Mouse (Mus musculus): ENCODE measurements around the gene Snx30.
A peak's percentile ranks its signal among the peaks of the same experiment; 100 is the strongest.

Gene Snx30

DNA sequence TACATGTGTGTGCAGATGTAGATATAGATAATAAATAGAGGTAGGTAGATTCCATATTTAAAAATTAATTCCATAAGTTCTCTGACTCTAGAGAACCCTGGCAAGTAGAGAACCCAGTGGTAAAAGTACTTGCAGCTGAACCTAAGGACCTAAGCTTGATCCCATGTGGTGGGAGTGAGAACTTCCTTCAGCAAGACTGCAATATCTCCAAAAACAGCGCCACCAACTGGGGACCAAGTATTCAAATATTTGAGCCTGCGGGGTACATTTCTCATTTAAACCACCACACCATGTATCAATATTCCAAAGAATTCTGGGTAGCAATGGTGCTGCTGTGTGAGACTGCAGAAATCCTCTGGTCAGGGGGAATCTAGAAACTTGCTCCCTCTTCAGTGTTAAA is 11.5 kb upstream of the Snx30 start:
- no peak for DNase-seq (ENCODE audit: low spot score in 2 of 2)

DNA sequence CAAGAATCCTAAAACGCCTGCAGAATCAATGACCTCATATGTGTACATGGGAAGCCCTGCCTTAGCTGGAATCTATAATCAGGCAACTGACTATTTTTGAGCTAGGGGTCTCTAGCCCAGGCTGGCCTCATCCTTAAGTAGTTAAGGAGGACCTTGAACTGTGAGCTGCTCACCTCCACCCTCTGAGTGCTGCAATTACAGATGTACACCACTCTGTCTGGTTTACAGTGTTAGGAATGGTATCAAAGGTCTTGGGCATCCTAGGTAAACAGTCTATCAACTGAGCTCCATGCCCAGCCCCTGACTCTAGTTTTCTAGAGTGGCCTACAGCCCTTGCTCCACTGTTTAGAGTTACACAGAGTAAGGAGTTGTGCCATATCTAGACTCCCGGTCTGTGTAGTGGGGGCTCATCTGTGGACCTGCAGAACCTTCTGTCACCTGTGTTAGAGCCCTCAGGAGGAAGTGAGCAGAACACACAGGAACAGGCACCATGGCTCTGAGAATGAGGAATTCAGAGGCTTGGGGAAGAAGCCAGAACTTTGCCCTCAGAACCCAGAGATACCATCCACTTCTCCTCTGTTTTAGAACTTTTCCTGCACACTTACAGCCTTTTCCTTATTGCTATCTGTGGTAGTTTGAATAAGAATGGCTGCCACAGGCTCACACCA is 9.7 kb upstream of the Snx30 start:
- DNase-seq (ENCODE audit: low spot score in 2 of 2) = no peak

DNA sequence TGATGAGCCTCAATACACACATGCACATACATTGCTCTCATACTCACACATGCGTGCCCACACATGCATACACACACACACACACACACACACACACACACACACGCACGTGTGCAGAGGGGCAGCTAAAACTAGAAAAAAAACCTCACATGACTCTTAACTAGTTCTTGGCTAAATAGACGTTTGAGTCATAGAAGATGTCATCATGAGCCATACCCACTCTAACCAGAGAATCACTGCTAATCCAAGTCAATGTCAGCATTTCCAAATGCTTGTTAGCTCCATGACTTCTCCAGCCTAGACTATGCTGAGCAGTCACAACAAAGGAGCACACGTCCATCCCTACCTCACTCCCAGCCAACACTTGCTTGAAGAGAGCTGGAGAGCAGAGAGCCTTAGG is 5.5 kb upstream of the Snx30 start:
- no peak for DNase-seq (ENCODE audit: low spot score in 2 of 2)

DNA sequence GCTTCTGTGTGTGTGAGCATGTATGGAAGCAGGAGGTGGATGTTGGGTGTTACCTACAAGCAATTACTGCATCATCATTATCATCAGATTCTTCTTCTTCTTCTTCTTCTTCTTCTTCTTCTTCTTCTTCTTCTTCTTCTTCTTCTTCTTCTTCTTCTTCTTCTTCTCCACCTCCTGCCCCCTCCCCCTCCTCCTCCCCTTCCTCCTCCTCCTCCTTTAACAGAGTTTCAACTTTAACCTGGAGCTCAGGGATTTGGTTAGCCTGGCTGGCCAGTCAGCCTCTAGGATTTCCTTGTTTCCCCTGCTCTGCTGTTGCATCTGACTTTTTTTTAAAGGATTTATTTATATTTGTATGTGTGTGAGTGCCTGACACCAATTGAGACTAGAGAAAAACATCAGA is 4.2 kb upstream of the Snx30 start, which contains the start of gene Inip:
Gene Inip (minus strand): TSS at position 101 of the 400 bp plus-strand sequence.
- no peak for DNase-seq (ENCODE audit: low spot score in 2 of 2)

DNA sequence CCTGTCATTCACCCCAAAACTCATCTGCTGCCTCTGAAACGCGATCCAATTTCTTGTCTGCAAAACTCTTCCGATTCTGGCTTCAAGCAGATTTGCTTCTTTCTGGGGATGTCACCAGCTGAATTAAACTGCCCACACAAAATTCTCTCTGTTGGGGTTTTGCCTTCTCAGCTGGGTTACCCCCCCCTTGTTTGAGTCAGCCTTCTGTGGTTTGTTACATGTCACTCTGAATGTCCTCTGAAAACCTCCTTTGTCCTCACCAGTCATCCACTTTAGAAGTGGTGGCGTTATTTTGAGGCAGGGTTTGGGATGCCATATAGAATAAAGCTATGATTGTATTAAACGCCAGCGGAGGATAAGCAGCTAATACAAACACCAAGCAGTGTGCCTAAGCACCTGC is 3.5 kb upstream of the Snx30 start:
- peak in 1 of 2 experiments; percentile 31 for DNase-seq (ENCODE audit: low spot score in 2 of 2)

DNA sequence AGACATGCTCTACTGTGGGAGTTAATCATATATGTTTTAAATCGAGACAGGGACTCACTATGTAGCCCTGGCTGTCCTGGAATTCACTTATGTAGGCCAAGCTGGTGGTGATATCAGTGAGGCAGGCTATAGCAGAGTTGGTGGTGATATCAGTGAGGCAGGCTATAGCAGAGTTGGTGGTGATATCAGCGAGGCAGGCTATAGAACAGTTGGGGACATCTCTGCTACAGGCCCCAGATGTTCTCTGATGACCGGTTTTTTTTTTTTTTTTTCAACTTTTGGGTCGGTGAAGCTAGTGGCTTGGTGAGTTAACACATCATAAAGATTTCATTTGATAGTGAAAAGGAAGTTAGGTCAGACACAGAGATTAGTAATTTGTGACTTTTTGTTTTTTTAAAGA is 2.8 kb upstream of the Snx30 start:
- DNase-seq (ENCODE audit: low spot score in 2 of 2) = no peak

DNA sequence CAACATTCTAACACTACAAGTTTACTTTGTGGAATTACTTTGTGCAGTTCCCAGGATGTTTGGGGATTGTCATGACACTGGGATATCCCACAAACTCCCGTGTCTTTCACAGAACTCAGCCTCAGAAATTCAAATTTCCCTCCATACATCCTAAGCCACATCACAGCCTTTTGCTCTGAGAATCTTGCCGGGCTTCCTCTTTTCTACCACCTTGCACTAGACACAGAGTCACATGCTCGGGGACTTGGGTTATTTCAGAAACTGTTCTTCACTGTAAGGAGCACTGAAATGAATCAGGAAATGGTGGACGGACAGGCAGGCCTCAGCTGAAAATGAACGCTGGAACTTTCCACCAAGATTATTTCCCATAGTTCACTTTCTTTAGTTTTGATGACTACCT is 2.3 kb upstream of the Snx30 start:
- DNase-seq (ENCODE audit: low spot score in 2 of 2) = peak; percentile 30 to 77

DNA sequence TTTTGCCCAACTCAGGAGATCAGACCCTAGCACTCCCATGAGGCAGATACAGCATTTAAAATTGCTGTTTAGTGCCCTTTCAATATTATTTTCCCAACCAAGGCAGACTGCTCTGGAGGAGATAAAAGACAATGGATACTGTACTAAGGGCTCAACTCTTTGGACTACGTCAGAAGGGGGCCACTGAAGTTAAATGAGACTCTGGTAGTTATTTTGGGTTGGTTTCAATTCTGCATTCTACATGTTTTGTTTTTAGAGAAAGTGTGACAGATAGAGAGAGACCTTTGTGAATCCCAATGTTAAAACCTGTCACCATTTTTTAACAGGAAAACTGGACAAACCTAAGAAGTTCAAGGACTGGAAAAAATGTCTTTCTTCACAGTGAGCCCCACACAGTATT is 886 bp upstream of the Snx30 start:
- DNase-seq (ENCODE audit: low spot score in 2 of 2) = peak in 1 of 2 experiments; percentile 35

DNA sequence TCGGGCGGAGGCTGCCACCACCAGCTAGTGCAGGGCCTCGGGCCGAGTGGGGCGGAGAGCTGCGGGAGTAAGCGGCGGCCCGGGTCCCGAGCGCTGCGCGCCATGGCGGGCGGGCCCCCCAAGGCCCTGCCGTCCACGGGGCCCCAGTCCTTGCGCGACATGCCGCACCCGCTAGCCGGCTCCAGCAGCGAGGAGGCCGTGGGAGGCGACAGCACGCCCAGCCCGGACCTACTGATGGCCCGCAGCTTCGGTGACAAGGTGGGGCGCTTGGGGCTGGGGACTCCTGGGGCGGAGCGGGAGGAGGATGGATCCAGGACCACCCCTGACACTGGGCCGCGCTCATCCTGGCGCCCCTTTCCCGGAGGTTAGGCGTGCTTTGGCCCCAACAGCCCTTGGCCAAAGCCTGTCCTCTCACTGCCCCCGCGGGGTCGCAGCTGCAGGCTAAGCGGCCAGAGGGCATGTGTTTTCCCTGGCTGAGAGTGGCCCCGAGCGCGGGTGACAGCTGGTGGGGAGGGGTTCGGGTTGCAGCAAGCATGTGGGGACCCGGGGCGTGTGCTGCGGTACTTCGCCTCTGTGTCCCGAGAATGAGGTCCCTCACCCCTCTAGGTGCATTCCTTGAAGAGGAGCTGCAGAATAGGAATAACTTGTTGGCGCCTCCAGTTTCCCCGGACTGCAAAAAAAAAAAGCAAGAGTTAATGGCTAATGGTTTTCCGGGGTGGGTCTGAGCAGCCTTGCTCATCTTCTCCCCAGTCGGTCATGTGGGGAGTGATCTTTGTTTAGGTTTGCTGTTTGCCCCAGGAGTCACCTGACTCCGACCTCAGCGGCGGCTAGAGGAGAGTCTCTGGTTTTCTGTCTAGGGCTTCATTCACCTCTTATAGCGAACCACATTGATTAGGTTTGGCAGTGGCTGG is 583 bp downstream of the Snx30 start:
- DNase-seq (ENCODE audit: low spot score in 2 of 2) = peak; percentile 72 to 83

DNA sequence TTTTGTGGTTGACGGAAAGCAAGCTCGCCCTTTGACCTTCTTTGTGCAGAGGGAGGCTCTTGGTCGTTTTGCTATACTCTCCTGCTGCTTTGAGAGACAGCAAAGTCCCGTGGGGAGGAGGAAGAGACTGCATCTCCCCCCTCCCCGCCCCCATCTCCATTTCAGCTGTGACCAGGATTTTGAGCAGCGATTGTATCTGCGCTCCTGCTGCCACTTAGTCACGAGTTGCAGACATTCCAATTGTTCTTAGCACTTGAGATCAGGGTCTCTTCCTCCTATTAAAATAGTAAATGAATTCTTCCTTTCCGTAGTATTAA is 1.2 kb downstream of the Snx30 start:
- DNase-seq (ENCODE audit: low spot score in 2 of 2) = no peak

DNA sequence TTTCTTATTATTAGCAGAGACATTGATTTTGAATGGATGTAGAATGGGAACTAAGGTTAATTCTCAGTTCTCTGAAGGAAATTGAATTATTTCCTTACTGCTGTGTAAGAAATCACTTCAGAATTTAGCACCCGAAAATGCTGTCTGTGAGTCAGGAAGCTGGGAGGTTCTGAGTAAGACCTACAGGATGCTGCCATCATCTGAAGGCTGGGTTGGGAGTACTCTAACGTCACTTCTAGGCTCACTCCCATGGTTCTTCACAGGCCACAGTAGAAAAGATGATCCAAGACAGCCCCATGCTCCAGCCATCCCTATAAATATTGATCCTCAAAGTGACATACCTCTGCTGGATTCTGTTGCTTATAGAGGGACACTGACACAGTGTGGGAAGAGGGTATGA is 1.9 kb downstream of the Snx30 start:
- no peak for DNase-seq (ENCODE audit: low spot score in 2 of 2)

DNA sequence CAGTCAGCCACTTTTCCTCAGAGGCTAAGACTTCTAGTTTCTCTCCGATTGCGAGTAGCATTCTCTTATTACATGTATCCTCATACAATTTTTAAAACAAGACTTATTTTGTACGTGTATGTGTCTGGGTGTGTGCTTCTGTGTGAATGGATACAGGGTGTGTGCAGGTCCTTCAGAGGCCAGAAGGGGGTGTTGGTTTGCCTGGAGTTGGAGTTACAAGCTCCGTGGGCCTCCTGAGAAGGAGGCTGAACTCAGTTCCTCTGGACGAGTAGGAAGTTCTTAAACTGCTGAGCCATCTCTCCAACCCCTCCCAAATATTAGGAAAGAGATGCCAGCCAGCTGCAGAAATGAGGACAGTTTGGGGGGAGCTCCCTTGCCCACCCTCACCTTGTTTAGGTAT is 2.8 kb downstream of the Snx30 start:
- peak in 1 of 2 experiments; percentile 36 for DNase-seq (ENCODE audit: low spot score in 2 of 2)

DNA sequence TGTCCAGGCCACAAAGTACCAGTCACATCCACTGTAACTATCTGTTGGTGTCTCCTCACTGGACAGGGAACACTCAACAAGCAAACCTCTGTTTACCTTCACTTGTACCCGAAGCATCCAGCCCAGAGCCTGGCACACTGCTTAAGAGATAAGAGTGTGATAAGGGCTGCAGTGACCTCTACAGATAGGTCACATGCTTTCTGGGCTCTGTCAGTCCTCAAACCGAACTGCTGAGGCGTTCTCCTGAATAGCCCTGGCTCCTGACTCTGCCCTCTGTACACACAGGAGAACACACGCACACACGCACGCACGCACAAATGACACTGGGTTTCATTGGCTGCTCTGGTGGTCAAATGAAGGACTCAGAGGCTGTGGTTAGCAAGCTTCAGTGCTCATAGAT is 8.5 kb downstream of the Snx30 start:
- no peak for DNase-seq (ENCODE audit: low spot score in 2 of 2)

DNA sequence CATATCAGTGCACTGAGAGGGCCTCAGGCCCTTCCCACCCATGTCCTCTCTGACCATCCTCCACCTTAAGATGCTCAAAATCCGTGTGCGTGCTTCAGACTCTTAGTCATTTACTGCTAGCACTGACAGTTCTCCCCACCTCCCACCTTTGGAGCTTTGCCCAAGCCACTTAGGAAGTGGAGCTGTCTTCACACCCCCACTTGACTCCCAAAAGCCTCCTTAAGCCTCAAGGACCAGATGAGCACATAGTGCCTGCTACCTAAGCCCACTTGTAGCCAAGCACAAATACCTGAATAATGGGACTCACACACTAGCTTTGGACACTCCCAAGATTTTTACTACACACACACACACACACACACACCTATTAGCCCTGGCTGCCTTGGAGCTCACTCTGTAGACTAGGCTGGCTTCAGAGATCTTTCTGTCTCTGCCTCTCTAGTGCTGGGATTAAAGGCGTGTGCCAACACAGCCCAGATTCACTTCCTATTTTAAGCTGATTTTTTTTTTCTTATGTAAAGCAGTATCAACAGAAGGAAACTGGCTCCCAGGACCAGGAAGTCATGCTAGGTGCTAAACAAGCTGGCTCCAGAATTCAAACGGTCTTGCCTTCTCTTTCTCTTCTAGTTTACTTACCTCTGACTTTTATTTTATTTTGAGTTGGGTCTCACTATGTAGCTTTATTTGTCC is 9.6 kb downstream of the Snx30 start:
- DNase-seq (ENCODE audit: low spot score in 2 of 2) = peak in 1 of 2 experiments; percentile 32

DNA sequence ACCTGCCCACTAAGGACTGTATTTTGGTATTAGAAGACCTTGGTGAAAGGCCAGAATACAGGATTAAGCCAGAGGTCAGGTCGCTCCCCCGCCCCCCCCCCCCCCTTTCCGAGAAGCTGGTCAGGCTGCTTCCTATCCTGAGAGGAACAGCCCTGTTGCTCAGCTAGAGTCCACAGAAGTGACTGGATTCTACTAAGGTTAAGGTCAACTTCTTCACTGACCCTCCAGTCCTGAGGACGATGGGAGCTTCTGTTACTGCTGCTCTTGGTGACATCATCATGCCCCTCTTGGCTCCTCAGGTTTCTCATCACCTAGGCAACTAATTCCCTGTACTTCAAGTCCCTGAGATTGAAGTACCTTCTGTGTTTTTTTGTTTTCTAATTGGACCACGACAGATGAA is 10.4 kb downstream of the Snx30 start:
- no peak for DNase-seq (ENCODE audit: low spot score in 2 of 2)

DNA sequence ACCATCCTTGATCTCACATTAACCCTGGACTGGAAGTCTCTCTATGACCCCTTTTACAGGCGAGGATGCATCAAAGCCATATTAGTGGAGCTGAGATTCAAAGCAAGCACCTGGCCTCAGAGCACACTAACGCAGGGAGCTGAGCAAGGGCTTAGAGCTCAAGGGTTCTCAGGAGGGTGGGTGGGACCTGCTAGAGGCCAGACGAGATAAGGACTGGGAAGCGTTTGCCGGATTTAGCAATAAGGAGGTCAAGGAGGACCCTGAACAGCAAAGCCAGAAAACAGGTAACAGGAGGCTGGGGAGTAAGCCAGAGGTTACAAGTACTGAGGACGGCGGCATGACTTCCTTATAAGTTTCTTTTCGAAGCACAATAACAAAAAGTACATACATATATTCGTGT is 10.8 kb downstream of the Snx30 start:
- DNase-seq (ENCODE audit: low spot score in 2 of 2) = no peak

DNA sequence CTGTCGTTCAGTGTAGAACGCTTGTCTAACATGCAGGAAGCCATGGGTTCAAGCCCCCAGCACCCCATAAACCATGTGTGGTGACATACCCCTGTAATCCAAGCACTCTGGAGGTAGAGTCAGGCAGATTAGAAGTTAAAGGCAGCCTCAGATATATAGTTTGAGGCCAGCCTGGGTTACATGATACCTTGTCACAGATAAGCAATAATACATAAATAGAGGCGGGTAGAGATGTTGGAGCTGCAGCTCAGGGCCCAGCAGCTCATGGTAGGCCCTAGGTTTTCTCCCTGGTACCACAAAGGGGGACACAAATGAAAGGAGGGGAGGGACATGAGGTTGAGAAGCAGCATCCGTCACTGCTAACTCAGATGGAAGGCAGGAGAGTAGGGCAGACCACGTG is 12.2 kb downstream of the Snx30 start:
- DNase-seq (ENCODE audit: low spot score in 2 of 2) = no peak

DNA sequence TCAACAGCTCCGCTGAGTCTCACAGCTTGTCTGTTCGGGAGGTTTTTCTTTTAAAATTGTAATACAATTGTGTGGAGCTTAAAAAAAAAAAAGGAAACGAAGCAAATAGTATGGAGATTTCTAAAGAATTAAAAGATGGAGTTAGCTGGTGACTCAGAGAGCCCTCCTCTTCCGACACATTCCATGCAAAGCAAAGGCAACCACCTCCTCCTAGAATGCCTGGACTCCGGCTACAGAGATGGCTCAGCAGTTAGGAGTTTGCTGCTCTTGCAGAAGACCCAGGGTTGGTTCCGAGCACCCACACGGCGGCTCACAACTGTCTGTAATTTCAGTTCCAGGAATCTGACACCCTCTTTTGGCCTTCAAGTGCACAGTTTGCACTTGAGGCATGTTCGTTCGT is 12.9 kb downstream of the Snx30 start:
- DNase-seq (ENCODE audit: low spot score in 2 of 2) = no peak

DNA sequence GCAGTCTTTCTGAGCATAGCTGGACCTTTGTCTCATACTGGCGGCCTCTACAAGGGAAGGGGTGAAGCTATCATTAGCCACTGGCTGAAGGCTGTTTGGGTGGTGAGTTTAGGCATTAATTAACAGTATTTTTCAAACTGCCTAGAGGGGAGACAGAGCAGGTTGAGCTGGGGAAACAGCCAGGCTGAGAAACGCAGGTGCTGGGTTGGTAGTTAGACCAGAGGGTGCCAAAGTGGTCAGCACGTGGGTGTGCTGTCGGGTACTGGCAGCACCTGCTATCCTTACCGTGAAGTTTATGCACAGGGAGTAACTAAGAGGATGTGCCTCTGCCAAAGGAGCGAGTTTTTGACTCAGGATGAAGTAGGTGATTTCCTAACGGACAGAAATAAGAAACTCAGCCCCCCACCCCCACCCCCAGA is 13.4 kb downstream of the Snx30 start:
- no peak for DNase-seq (ENCODE audit: low spot score in 2 of 2)

DNA sequence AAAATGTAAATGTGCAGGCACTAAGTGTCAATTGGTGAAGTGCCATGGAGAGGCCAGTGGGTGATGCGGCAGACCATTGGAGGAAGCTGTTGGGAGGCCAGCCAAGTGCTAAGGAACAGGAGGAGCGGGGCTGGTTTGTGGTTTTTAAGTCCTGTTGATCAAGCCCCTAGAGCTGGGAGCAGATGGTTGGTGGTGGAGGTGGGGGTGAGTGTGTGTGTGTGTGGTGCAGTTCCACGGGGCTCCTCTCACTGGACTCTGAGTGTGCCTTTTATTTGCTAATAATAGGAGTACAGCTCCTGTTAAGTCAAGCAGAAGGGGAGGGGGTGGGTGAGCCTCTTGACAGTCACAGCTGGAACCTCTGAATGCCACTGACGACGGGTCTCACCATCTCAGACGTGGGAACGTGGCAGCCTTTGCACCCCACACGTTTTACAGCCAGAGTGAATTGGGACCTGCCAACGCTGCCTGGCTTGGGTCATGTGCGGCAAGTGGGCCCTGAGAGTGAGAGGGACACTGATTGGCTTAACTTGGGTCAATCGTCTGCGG is 13.9 kb downstream of the Snx30 start:
- no peak for DNase-seq (ENCODE audit: low spot score in 2 of 2)

DNA sequence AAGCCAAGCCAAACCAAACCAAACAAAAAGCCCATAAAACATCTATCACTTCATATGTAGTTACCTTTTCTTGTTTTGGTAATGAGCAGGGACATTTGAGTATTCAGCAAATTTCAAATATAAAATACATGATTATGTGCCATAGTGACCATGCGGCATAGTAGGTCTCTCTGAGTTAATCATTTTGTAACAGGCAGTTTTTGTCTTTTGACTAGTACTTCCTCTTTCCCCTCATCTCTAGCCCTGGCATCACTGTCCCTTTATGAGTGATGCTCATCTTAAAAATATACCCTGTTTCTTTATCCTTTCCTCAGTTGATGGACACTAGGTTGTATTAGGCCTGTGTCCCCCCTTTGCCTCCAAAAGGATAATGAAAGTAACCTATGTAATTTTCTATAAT is 15.9 kb downstream of the Snx30 start:
- DNase-seq (ENCODE audit: low spot score in 2 of 2) = no peak

DNA sequence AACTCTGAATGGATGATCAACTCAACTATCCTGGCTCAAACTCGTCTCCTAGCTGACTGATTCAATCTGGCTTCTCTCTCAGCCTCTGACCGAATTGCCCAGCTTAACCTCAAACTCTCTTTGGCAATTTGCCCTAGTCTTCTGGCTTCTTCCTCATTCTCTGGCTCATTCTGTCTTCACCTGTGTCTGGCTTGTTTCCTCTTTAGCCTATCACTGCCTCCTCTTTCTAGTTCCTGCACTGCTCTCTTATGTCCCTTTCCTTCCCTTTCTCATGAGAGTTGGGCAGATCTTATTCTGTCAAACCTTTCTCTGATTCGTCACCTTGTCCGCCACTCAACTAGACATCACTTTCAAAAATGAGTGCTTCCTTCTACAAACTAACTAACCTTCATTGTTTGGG is 16.5 kb downstream of the Snx30 start:
- peak in 1 of 2 experiments; percentile 61 for DNase-seq (ENCODE audit: low spot score in 2 of 2)
